Mouse (Mus musculus): Measurements from ENCODE around the gene Ggt1.

DNA sequence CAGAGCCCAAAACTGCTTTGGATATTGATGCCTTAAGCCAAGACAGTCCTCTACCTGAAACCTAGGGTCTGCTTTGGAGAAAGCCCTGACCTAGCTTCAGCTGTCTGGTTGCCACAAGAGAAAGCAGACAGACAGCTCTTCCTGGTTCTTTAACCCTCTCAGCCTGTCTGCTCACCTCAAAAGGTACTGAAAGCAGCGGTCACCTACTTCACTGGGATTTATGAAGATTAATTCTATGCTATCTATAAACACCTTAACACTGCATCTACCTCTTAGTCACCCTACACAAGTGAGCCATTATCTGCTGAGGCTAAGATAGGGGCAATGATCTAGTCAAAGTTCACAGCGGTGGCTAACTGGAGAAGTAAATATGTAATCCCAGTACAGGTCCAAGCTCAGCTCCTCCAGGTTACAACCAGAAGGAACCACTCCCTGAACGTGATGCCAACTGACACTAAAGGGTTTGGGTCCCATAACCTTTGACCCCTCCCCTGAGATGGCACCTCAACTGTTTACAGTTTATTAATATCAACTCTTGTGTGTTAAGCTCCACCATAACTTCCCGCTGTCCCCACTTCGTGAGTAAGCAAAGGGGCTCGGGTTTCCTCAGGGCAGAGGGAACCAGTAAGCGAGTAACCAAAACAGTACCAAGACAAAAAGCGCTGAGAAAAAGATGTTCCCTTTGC lies 45.2 kb upstream of the Ggt1 start:
- TF ChIP-seq TAL1 (conservative IDR thresholded peaks at IDR 0.05; ENCODE audit: low read depth, low read length) = no peak
- TF ChIP-seq CTCF (IDR thresholded peaks at IDR 0.05; ENCODE audit: low read depth, low read length) = no peak
- TF ChIP-seq GATA1 (IDR thresholded peaks at IDR 0.05; ENCODE audit: borderline replicate concordance, low read length) = no peak
- no peak for TF ChIP-seq GATA2 (IDR thresholded peaks at IDR 0.05; ENCODE audit: borderline replicate concordance, low read depth, low read length)

Data from G1E (cell line).